Mouse (Mus musculus) natural killer cell, adult 2 months (primary cell): ENCODE measurements at regions not wholly inside any gene's neighbourhood (a gene's known extent, or its start where the extent isn't known, plus 50 kb on each side); places are given as distances from the start of the nearest gene placed in this dataset.

Experiments
- DNase-seq, 2 experiments: peaks; one replicate each; pipeline ENCODE4 v3.0.0; 2022; ENCODE audit warnings: low spot score in 2 of 2

- DNase-seq: no peak
These were observed 85.7 kb downstream of the 1700001O22Rik start for GRCm38 (mm10) chr2:30717566-30718328.

GRCm38 (mm10) chr2:30716580-30717565, 86.6 kb downstream of the 1700001O22Rik start:
- peak in 1 of 2 experiments; percentile 26 for DNase-seq

- DNase-seq: no peak
These were observed 87.6 kb downstream of the 1700001O22Rik start for GRCm38 (mm10) chr2:30715720-30716310.

- DNase-seq: no peak
These were observed 89.9 kb downstream of the 1700001O22Rik start for GRCm38 (mm10) chr2:30713535-30713934.

GRCm38 (mm10) chr2:30712841-30713401, 90.5 kb downstream of the 1700001O22Rik start:
- DNase-seq: no peak

- DNase-seq: peak; percentile 93 to 96
These were observed 91.5 kb downstream of the 1700001O22Rik start for GRCm38 (mm10) chr2:30711853-30712498.

GRCm38 (mm10) chr2:30711476-30711852, 92.0 kb downstream of the 1700001O22Rik start:
- peak; percentile 45 to 53 for DNase-seq

GRCm38 (mm10) chr2:30710895-30711294, 92.6 kb downstream of the 1700001O22Rik start:
- no peak for DNase-seq

- no peak for DNase-seq
These were observed 94.0 kb downstream of the 1700001O22Rik start for GRCm38 (mm10) chr2:30709386-30709884.

GRCm38 (mm10) chr2:30708762-30709385, 94.6 kb downstream of the 1700001O22Rik start:
- DNase-seq: no peak

GRCm38 (mm10) chr2:30708001-30708683, 95.3 kb downstream of the 1700001O22Rik start:
- peak in 1 of 2 experiments; percentile 42 for DNase-seq

- peak; percentile 23 to 55 for DNase-seq
These were observed 96.1 kb downstream of the 1700001O22Rik start for GRCm38 (mm10) chr2:30707099-30708000.

GRCm38 (mm10) chr2:30706036-30706435, 97.4 kb downstream of the 1700001O22Rik start:
- DNase-seq: no peak

- no peak for DNase-seq
These were observed 100.2 kb downstream of the 1700001O22Rik start for GRCm38 (mm10) chr2:30703308-30703707.

GRCm38 (mm10) chr2:30702711-30703110, 100.8 kb downstream of the 1700001O22Rik start:
- DNase-seq: no peak

GRCm38 (mm10) chr2:30700890-30701289, 102.6 kb downstream of the 1700001O22Rik start:
- no peak for DNase-seq

GRCm38 (mm10) chr2:30700471-30700870, 103.0 kb downstream of the 1700001O22Rik start:
- no peak for DNase-seq

- peak; percentile 78 to 79 for DNase-seq
These were observed 103.5 kb downstream of the 1700001O22Rik start for GRCm38 (mm10) chr2:30699797-30700454.
